Mouse (Mus musculus) forebrain, embryonic 13.5 days (tissue): ENCODE measurements around the gene Ier3. TPM values are rescaled to one million over a fixed set of nuclear protein-coding genes. Genes with fewer than 3 reads are reported as not detected.
A peak's percentile ranks its signal among the peaks of the same experiment; 100 is the strongest.
"Not testable (repeated sequence)": the region's sequence is repeated elsewhere in the genome, so short reads cannot be mapped to it uniquely, and the experiment has no call there.

ENCODE experiments used
- ATAC-seq: fragments of 200-750 bp; cut with Nextera tagmentation; 2 replicates; pipeline ENCODE4 v1.8.0; 2017
- H3K27ac ChIP-seq: fragments of 300-500 bp; sonication (generic); 2 replicates; pipeline ENCODE4 v1.5.1; 2015; ENCODE audit warnings: inconsistent platforms, mild to moderate bottlenecking, moderate library complexity
- H3K27me3 ChIP-seq: fragments of 300-500 bp; sonication (generic); 2 replicates; pipeline ENCODE4 v1.6.1; 2015; ENCODE audit warnings: mild to moderate bottlenecking, inconsistent platforms
- H3K36me3 ChIP-seq: fragments of 300-500 bp; sonication (generic); 2 replicates; pipeline ENCODE4 v1.6.1; 2015; ENCODE audit warnings: mild to moderate bottlenecking, inconsistent platforms; ENCODE audit not compliant: poor library complexity, severe bottlenecking
- H3K4me1 ChIP-seq: fragments of 300-500 bp; sonication (generic); 2 replicates; pipeline ENCODE4 v1.6.1; 2015; ENCODE audit warnings: inconsistent platforms
- H3K4me2 ChIP-seq: fragments of 300-500 bp; sonication (generic); 2 replicates; pipeline ENCODE4 v1.6.1; 2015; ENCODE audit warnings: inconsistent platforms, mild to moderate bottlenecking, moderate library complexity
- H3K4me3 ChIP-seq: fragments of 300-500 bp; sonication (generic); 2 replicates; pipeline ENCODE4 v1.5.1; 2015; ENCODE audit warnings: mild to moderate bottlenecking, inconsistent platforms
- H3K9ac ChIP-seq: fragments of 300-500 bp; sonication (generic); 2 replicates; pipeline ENCODE4 v1.6.1; 2015; ENCODE audit warnings: mild to moderate bottlenecking, inconsistent platforms
- H3K9me3 ChIP-seq: fragments of 300-500 bp; sonication (generic); replicated peaks from 2 replicates; pipeline ENCODE4 v1.6.1; 2016; ENCODE audit warnings: inconsistent platforms
- WGBS: fragments of 180-500 bp; shearing (Covaris S2); methylation state at CpG from one replicate; pipeline ENCODE4 v1.1.7; 2015; 5-methylcytosine and 5-hydroxymethylcytosine counted together
- polyA plus RNA-seq: library from polyadenylated mRNA; unstranded; fragments of >200 nt; fragmentation: Nextera tagmentation; extraction: Ambion mirVana; gene quantifications from 2 replicates; pipeline ENCODE4 v1.2.1, GENCODE M21; 2015

Ier3 gene
- polyA plus RNA-seq, 1 experiment from 2014 or later, result 5.2 TPM

DNA sequence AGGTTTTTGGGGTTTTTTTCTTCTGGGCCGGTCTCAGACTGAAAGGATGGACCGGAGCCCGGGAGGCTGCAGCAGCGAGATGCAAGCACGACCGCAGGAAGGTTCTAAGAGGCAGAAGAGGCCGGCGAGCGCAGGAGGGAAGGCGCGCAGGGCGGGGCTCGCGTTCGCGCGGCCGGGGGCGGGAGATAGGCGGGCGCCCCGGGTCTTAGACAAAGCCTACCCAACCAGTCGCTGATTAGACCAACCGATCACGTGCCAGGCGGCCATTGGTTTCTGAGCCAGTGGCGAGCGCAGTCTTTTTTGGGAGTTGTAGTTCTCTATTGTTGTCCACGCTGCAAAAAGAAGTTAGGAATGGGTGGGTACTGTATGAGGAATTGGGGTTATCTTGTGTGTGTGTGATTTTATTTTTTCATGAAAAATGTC lies 16.6 kb downstream of the Ier3 start, which contains the start of gene Tubb5:
Gene Tubb5, minus strand, starts transcription at position 185 of the 423 bp plus-strand sequence.
- H3K4me1 ChIP-seq, result peaks cover 64% of the 10 kb centered on the region
- peak within 1 kb of the TSS; percentile 100 for H3K9ac ChIP-seq
- H3K4me3 ChIP-seq, result peak within 1 kb of the TSS; percentile 95
- no peaks in the 10 kb centered on the region for H3K27me3 ChIP-seq
- WGBS, result under 1% methylated on average over 29 of the region's 29 CpGs
- peak within 1 kb of the TSS; percentile 92 for H3K4me2 ChIP-seq
- peak within 1 kb of the TSS; percentile 100 for H3K27ac ChIP-seq
- H3K9me3 ChIP-seq, result no peaks in the 10 kb centered on the region
- peaks cover 37% of the 10 kb centered on the region for H3K36me3 ChIP-seq
- ATAC-seq, result peak; percentile 78

DNA sequence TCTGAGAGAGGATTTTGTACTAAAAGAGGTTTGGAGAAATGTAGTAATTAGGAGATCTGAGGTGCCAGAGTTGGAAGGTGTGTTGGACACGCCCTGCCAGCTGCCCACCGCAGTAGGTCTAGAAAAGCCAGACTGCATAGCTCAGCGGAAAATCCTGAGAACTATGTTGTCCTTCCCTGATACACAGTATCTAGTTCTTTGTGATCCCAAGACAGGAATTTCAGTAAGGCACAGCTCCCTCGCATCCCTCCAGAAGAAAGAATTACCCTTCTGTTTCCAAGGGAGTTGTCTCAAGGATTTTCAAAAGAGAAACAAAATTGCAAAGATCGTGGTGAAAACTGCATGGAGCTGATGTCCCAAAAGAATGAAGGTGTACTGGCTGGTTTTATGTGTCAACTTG lies 17.1 kb downstream of the Ier3 start:
- WGBS, result 4% methylated on average over 5 of the region's 5 CpGs
- Histone ChIP-seq H3K4me2 (peak overlapping the region; percentile 92), H3K27ac (peak overlapping the region; percentile 100), H3K9me3 (no peaks in the 10 kb centered on the region), H3K4me1 (peaks cover 62% of the 10 kb centered on the region), H3K27me3 (no peaks in the 10 kb centered on the region), H3K9ac (peak overlapping the region; percentile 100), H3K4me3 (peak overlapping the region; percentile 95), H3K36me3 (peaks cover 32% of the 10 kb centered on the region)
- no peak for ATAC-seq

DNA sequence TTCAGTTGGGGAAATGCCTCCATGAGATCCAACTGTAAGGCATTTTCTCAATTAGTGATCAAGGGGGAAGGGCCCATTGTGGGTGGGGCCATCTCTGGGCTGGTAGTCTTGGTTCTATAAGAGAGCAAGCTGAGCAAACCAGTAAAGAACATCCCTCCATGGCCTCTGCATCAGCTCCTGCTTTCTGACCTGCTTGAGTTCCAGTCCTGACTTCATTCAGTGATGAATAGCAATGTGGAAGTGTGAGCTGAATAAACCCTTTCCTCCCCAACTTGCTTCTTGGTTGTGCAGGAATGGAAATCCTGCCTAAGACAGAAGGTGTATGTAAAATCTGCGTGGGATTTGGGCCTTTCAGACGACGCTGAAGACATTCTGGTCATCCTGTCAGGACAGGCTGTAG lies 17.5 kb downstream of the Ier3 start:
- Histone ChIP-seq H3K4me2 (peak overlapping the region; percentile 92), H3K9ac (peak overlapping the region; percentile 100), H3K4me1 (peaks cover 57% of the 10 kb centered on the region), H3K36me3 (peaks cover 28% of the 10 kb centered on the region), H3K27ac (peak overlapping the region; percentile 100), H3K4me3 (peak overlapping the region; percentile 95)
- H3K9me3 ChIP-seq, H3K27me3 ChIP-seq, ATAC-seq: not testable (repeated sequence)
- 58% methylated on average over 3 of the region's 3 CpGs for WGBS

DNA sequence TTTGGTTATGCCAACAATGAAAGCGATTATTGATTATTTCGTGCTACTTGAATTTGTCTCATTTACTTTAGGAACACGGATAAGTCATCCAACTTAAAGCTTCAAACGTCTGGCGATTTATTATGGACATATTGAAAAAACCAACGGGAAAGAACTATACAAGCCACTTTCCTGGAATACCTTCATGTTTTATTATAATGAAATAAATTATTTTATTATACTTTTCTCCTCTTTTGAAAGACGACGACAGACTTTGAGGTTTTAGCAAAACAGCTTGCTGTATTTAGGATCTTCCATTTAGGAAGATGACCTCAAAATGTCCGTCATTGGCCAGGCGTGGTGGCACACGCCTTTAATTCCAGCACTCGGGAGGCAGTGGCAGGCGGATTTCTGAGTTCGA lies 19.1 kb downstream of the Ier3 start:
- WGBS, result 60% methylated on average over 14 of the region's 14 CpGs
- no peaks in the 10 kb centered on the region for H3K27me3 ChIP-seq

DNA sequence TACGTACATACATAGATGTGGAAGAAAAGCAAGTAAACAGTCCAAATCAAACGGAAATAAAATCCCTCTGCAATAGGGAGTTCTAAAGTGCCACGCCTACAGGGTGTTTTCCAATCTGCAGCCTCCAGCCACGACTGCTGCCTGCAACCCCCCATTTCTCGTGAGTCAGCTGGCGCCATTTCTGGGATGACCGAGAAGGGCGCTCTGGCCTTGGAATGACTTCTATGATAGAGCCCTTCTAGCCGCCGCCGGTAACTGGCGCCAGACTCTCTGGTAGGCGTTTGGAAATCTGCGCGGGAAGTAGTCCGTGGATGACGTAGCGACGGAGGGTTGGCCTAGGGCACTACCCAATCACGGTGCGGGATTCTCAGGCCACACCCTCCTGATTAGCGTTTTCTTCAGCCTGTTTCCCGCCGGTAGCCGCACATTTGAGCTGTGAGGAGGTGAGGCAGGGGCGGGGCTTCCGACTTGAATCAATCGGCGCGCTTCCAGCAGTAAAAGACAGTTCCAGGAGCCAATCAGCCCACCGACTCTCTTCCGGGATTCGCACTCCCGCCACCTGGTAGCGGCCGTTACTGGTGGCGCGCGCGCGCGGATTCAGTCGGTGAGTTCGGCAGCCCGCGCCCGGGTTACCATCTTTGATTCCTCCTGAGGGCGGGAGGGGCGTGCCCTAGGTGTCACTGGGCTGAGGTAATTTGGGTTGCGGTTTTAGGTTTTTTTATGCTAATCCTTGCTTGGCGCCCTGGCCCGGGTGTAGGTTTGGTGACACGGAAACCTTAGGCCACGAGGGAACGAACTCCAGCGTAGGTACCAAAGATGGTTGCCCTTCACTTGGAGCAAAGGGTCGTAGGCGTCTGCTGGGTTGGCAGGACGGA lies 19.8 kb downstream of the Ier3 start, which contains the start of gene Mdc1:
Gene Mdc1, plus strand, starts transcription at position 440 of the 875 bp plus-strand sequence.
- peak; percentile 92 for ATAC-seq
- Histone ChIP-seq H3K27ac (peak within 1 kb of the TSS; percentile 76), H3K4me3 (peak within 1 kb of the TSS; percentile 57)

More for the DNA sequence above, 19.1 kb downstream of the Ier3 start:
- no peak for ATAC-seq
- no peak overlapping the region; the same call in 1 of the 2 replicates for H3K9ac ChIP-seq
- H3K4me2 ChIP-seq, result peak overlapping the region; percentile 52
- no peaks in the 10 kb centered on the region for H3K9me3 ChIP-seq
- peaks cover 42% of the 10 kb centered on the region for H3K4me1 ChIP-seq
- H3K36me3 ChIP-seq, result peaks cover 25% of the 10 kb centered on the region
- H3K4me3 ChIP-seq, result peak overlapping the region; percentile 57
- peak overlapping the region; percentile 60; the same call in 1 of the 2 replicates for H3K27ac ChIP-seq

DNA sequence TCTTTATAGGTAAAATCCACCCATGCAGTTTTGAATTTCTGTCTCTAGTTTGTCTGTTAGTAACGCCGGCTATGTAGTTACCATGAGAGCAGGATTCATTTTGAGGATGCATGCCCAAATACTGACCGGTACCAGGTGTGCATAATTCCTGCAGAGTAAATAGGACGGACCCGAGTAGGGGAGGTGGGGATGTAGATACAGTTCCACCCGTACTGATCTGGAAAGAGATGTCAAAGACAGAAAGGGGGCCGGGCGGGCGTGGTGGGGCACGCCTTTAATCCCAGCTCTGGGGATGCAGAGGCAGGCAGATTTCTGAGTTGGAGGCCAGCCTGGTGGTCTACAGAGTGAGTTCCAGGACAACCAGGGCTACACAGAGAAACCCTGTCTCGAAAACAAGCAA lies 20.5 kb downstream of the Ier3 start:
- Histone ChIP-seq H3K27ac (peak overlapping the region; percentile 76), H3K4me3 (peak overlapping the region; percentile 57), H3K4me1 (peaks cover 34% of the 10 kb centered on the region), H3K9me3 (no peaks in the 10 kb centered on the region), H3K27me3 (no peaks in the 10 kb centered on the region), H3K4me2 (peak overlapping the region; percentile 71), H3K9ac (peak overlapping the region; percentile 68), H3K36me3 (peaks cover 27% of the 10 kb centered on the region)
- 17% methylated on average over 11 of the region's 11 CpGs for WGBS
- ATAC-seq, result no peak

More for the DNA sequence above, 19.8 kb downstream of the Ier3 start, which contains the start of gene Mdc1:
- peak within 1 kb of the TSS; percentile 71 for H3K4me2 ChIP-seq
- H3K4me1 ChIP-seq, result peaks cover 34% of the 10 kb centered on the region
- under 1% methylated on average over 59 of the region's 59 CpGs for WGBS
- peak within 1 kb of the TSS; percentile 68 for H3K9ac ChIP-seq
- no peaks in the 10 kb centered on the region for H3K27me3 ChIP-seq
- no peaks in the 10 kb centered on the region for H3K9me3 ChIP-seq
- peaks cover 25% of the 10 kb centered on the region for H3K36me3 ChIP-seq

DNA sequence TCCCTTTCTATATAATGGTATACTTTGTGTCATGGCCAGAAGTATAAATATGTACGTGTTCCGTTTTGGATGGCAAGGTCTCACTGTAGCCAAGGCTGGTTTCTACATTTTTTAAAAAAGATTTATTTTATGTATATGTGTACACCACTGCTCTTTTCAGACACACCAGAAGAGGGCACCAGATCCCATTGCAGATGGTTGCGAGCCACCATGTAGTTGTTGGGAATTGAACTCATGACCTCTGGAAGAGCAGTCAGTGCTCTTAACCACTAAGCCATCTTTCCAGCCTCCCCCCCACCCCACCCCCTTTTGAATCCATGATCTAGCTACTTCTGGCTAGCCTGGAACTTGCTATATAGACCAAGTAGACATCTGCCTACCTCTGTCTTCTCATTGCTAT lies 22.0 kb downstream of the Ier3 start:
- Histone ChIP-seq H3K4me2 (no peak overlapping the region; the same call in 1 of the 2 replicates), H3K4me1 (peaks cover 34% of the 10 kb centered on the region), H3K27me3 (no peaks in the 10 kb centered on the region), H3K36me3 (peaks cover 42% of the 10 kb centered on the region), H3K9me3 (no peaks in the 10 kb centered on the region), H3K9ac (no peak overlapping the region), H3K27ac (no peak overlapping the region), H3K4me3 (no peak overlapping the region)
- no peak for ATAC-seq
- WGBS, result 98% methylated on average over 3 of the region's 3 CpGs

DNA sequence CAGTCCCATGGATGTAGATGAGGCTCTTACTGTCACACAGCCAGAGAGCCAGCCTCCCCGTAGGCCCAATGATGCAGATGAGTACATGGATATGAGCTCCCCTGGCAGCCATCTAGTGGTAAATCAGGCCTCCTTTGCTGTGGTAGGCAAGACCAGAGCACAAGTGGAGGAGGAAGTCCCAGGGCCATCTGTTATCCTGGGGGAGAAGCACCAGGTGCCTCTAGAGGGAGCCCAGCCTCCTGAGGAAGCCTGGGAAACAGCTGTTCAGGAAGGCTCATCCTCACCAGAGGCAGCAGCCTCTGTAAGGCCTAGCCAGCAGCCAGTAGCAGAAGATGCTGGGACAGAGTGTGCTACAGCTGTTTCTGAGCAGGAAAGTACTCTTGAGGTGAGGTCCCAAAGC lies 26.6 kb downstream of the Ier3 start:
- Histone ChIP-seq H3K9me3 (no peaks in the 10 kb centered on the region), H3K4me3 (no peak overlapping the region), H3K27ac (no peak overlapping the region), H3K27me3 (no peaks in the 10 kb centered on the region), H3K9ac (no peak overlapping the region), H3K4me2 (no peak overlapping the region), H3K4me1 (peaks cover 2% of the 10 kb centered on the region), H3K36me3 (peaks cover 86% of the 10 kb centered on the region)
- 68% methylated on average over 1 of the region's 1 CpGs for WGBS
- no peak for ATAC-seq

DNA sequence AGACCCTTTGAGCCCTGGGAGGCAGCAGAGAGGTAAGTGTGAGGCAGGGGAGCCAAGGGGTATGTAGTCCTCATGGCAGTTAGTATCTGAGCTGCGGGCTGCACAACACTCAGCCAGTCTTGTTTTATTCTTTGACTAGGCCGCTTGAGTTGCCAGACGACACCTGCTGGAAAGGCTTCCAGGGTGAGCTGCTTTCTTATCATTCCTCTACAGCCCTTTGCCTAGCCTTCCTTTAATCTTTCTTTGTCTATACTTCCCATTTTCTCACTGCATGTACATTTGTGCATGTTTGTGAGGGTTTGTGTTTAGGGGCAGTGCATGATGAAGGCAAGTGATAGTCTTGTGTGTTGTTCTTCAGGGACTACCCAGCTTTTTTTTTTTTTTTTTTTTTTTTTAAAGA lies 29.5 kb downstream of the Ier3 start:
- no peaks in the 10 kb centered on the region for H3K4me1 ChIP-seq
- no peaks in the 10 kb centered on the region for H3K9me3 ChIP-seq
- no peak overlapping the region for H3K4me3 ChIP-seq
- H3K27ac ChIP-seq, result no peak overlapping the region
- no peak for ATAC-seq
- 90% methylated on average over 3 of the region's 3 CpGs for WGBS
- no peak overlapping the region for H3K4me2 ChIP-seq
- no peaks in the 10 kb centered on the region for H3K27me3 ChIP-seq
- peaks cover 90% of the 10 kb centered on the region for H3K36me3 ChIP-seq
- H3K9ac ChIP-seq, result no peak overlapping the region

DNA sequence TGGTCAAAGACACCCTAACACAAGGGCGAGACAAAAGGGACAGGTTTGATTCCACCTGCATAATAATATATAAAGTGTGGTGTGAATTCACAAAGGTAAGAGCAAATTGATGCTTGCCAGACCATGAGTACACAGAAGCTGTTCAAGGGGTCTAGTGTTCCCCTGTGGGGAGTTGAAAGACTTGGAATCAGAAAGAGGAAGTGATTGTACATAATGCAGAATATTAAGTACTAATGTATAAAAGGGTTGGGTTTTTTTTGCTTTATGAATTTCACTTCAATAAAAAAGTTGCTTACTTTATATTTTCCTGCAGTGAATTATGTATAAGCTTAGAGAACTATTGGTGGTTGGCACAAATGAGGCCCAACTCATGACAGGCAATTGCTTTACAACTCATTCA lies 37.9 kb downstream of the Ier3 start:
- H3K36me3 ChIP-seq, result peaks cover 30% of the 10 kb centered on the region
- 96% methylated on average over 1 of the region's 1 CpGs for WGBS
- ATAC-seq, result no peak
- no peaks in the 10 kb centered on the region for H3K9me3 ChIP-seq
- no peak overlapping the region for H3K9ac ChIP-seq
- no peaks in the 10 kb centered on the region for H3K27me3 ChIP-seq
- H3K4me1 ChIP-seq, result peaks cover 19% of the 10 kb centered on the region
- no peak overlapping the region for H3K27ac ChIP-seq
- H3K4me3 ChIP-seq, result no peak overlapping the region
- H3K4me2 ChIP-seq, result no peak overlapping the region

DNA sequence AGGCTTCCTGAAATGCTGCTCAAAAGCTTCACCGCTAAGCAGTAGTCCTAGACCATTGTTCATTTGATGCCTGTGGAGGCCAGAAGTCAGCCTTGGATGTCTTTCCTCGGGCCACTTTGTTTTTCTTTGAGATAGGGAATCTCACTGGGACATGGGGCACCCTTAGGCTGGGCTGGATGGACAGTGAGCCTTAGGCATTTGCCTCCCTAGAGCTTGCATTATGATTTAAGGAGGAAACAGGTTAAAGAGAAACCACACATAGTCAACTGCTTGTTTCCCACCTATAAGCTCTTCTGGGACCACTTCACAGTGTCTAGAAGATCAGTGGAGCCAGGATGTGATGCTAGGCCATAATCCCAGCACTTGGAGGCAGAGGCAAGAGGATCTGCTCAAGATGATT lies 38.4 kb downstream of the Ier3 start:
- WGBS, result 77% methylated on average over 2 of the region's 2 CpGs

DNA sequence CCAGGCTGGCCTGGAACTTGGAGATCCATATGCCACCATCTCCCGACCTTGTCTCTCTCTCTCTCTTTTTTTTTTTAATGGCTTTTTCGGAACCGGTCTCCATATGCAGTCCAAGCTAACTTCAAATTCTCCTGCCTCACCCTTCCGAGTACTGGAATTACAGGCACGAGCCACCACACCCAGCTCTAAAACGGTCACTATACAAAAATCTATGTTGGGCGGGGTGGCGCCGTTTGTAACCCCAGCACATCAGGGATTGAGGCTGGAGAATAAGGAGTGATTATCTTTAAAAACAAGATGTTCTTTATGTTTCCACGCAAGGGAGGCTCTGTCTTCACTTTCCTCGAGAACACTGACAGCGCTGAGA lies 39.3 kb downstream of the Ier3 start:
- H3K27me3 ChIP-seq, result no peaks in the 10 kb centered on the region
- peak overlapping the region; percentile 71 for H3K4me3 ChIP-seq
- peak overlapping the region; percentile 94 for H3K27ac ChIP-seq
- no peak; the same call in 1 of the 2 replicates for ATAC-seq
- 6% methylated on average over 12 of the region's 12 CpGs for WGBS
- H3K4me1 ChIP-seq, result peaks cover 29% of the 10 kb centered on the region
- no peaks in the 10 kb centered on the region for H3K9me3 ChIP-seq
- H3K36me3 ChIP-seq, result peaks cover 22% of the 10 kb centered on the region
- peak overlapping the region; percentile 77 for H3K9ac ChIP-seq
- peak overlapping the region; percentile 66 for H3K4me2 ChIP-seq

More for the DNA sequence above, 38.4 kb downstream of the Ier3 start:
- ATAC-seq, result no peak
- H3K27me3 ChIP-seq, result no peaks in the 10 kb centered on the region
- H3K4me1 ChIP-seq, result peaks cover 23% of the 10 kb centered on the region
- peaks cover 25% of the 10 kb centered on the region for H3K36me3 ChIP-seq
- H3K4me2 ChIP-seq, result no peak overlapping the region
- H3K9ac ChIP-seq, result no peak overlapping the region
- H3K4me3 ChIP-seq, result no peak overlapping the region
- no peaks in the 10 kb centered on the region for H3K9me3 ChIP-seq
- no peak overlapping the region for H3K27ac ChIP-seq
